ENCODE assay signal across 22 mouse cellular contexts in genomic region chr2:155582384-155582995, GRCm38 (mm10).
"Had no signal": no experiment of that assay in that cellular context is flagged by ENCODE, and none has a peak within 500 bp of the region (broad histone marks: within the 10 kb centered on the region; RNA-seq: fewer than 3 reads in every experiment).

No protein-coding gene starts in this region.

- H3K4me1 ChIP-seq: intestine, embryonic 15.5 days; limb, embryonic 12.5 days; limb, embryonic 15.5 days; neural tube, embryonic 12.5 days; neural tube, embryonic 15.5 days had no signal

- H3K27me3 ChIP-seq: intestine, embryonic 15.5 days; limb, embryonic 12.5 days; limb, embryonic 15.5 days; lung, embryonic 15.5 days; megakaryocyte, embryonic 14.5 days; neural tube, embryonic 12.5 days; neural tube, embryonic 15.5 days had no signal

- H3K36me3 ChIP-seq: intestine, embryonic 15.5 days; limb, embryonic 12.5 days; lung, embryonic 15.5 days; midbrain, embryonic 10.5 days; neural tube, embryonic 12.5 days; neural tube, embryonic 15.5 days had no signal

- H3K4me3 ChIP-seq: intestine, embryonic 15.5 days; limb, embryonic 12.5 days; limb, embryonic 15.5 days; lung, embryonic 15.5 days; megakaryocyte, embryonic 14.5 days; midbrain, embryonic 10.5 days; neural tube, embryonic 12.5 days; neural tube, embryonic 15.5 days had no signal

- H3K9ac ChIP-seq: intestine, embryonic 15.5 days; limb, embryonic 12.5 days; limb, embryonic 15.5 days; liver, embryonic 14.5 days; lung, embryonic 15.5 days; neural tube, embryonic 12.5 days; neural tube, embryonic 15.5 days had no signal

- H3K27ac ChIP-seq: intestine, embryonic 15.5 days; limb, embryonic 12.5 days; limb, embryonic 15.5 days; liver, embryonic 14.5 days; lung, embryonic 15.5 days; midbrain, embryonic 10.5 days; neural tube, embryonic 12.5 days; neural tube, embryonic 15.5 days; stomach, postnatal 0 days had no signal

- H3K4me2 ChIP-seq: intestine, embryonic 15.5 days; limb, embryonic 12.5 days; limb, embryonic 15.5 days; lung, embryonic 15.5 days; neural tube, embryonic 12.5 days; neural tube, embryonic 15.5 days had no signal

- ATAC-seq: hindbrain, embryonic 16.5 days; intestine, embryonic 15.5 days had no signal

- H3K9me3 ChIP-seq: intestine, embryonic 15.5 days; limb, embryonic 12.5 days; limb, embryonic 15.5 days; lung, embryonic 15.5 days; megakaryocyte, embryonic 14.5 days; midbrain, embryonic 10.5 days; neural tube, embryonic 12.5 days; neural tube, embryonic 15.5 days had no signal

- DNase-seq: left cerebral cortex, postnatal 4 days; lung, adult 18-20 months; lung, postnatal 10 days; lung, postnatal 36 days; midbrain, embryonic 14.5 days; right cerebral cortex, adult 18-20 months; right cerebral cortex, postnatal 14 days; right cerebral cortex, postnatal 4 days; thymus, adult 2 months; thymus, postnatal 14 days; thymus, postnatal 4 days had no signal
